8 mouse cellular contexts compared by ENCODE assay signal in genomic region chr9:78587218-78587883, GRCm38 (mm10). TPM values are rescaled to one million over a fixed set of nuclear protein-coding genes. Genes with fewer than 3 reads are reported as not detected.
A peak's percentile ranks its signal among the peaks of the same experiment; 100 is the strongest.
DNase-seq lines count a peak whose midpoint lies in the region; ATAC-seq and TF ChIP-seq lines count a peak whose summit lies in the region.

No protein-coding gene starts in this region.

- no peak for TF ChIP-seq EP300 in lung, postnatal 0 days (IDR thresholded peaks at IDR 0.05)

- peaks cover 0 to 7% of the 10 kb centered on the region in 2 experiments for H3K4me1 ChIP-seq in ES-E14 (ENCODE audit: control insufficient read depth in 2 of 2, insufficient read depth in 2 of 2, low read length in 2 of 2, poor library complexity in 1 of 2)
- H3K4me1 ChIP-seq in embryonic facial prominence, embryonic 14.5 days (ENCODE audit: control insufficient read depth, insufficient read depth, low read length): peaks cover 9% of the 10 kb centered on the region
- H3K4me1 ChIP-seq in intestine, embryonic 14.5 days (replicated peaks; ENCODE audit: control insufficient read depth, insufficient read depth, low read length): 0 out of 2 replicates have a peak, but pooled peaks cover 8% of the 10 kb centered on the region
- H3K4me1 ChIP-seq in lung, postnatal 0 days (ENCODE audit: insufficient read depth, low read depth, low read length): peaks cover 11% of the 10 kb centered on the region; the same call in 1 of the 2 replicates

- no peaks in the 10 kb centered on the region for H3K27me3 ChIP-seq in embryonic facial prominence, embryonic 14.5 days (replicated peaks; ENCODE audit: control insufficient read depth, insufficient read depth, low read length)
- H3K27me3 ChIP-seq in intestine, embryonic 14.5 days (replicated peaks; ENCODE audit: control insufficient read depth, insufficient read depth, low read length): no peaks in the 10 kb centered on the region
- no peaks in the 10 kb centered on the region for H3K27me3 ChIP-seq in lung, postnatal 0 days (replicated peaks; ENCODE audit: insufficient read depth, low read length)

- peak overlapping the region; percentile 92 for H3K9ac ChIP-seq in ES-E14 (ENCODE audit: insufficient read depth, low read depth, low read length, poor library complexity, severe bottlenecking)
- H3K9ac ChIP-seq in embryonic facial prominence, embryonic 14.5 days (ENCODE audit: low read depth, low read length): peak overlapping the region; percentile 72
- H3K9ac ChIP-seq in intestine, embryonic 14.5 days (ENCODE audit: low read length): peak overlapping the region; percentile 64
- H3K9ac ChIP-seq in lung, postnatal 0 days (replicated peaks; ENCODE audit: low read depth): peak overlapping the region; percentile 44

- H3K4me2 ChIP-seq in embryonic facial prominence, embryonic 14.5 days (ENCODE audit: low read depth, low read length): peak overlapping the region; percentile 68
- H3K4me2 ChIP-seq in intestine, embryonic 14.5 days (ENCODE audit: low read length): peak overlapping the region; percentile 63
- H3K4me2 ChIP-seq in lung, postnatal 0 days (replicated peaks; ENCODE audit: low read depth, low read length): peak overlapping the region; percentile 72

- peak overlapping the region; percentile 88 to 95 for H3K4me3 ChIP-seq in ES-E14 (ENCODE audit: insufficient read depth in 1 of 2, low read depth in 1 of 2, low read length in 2 of 2, poor library complexity in 1 of 2, severe bottlenecking in 1 of 2)
- H3K4me3 ChIP-seq in embryonic facial prominence, embryonic 14.5 days (ENCODE audit: low read depth, low read length): peak overlapping the region; percentile 65
- peak overlapping the region; percentile 78 for H3K4me3 ChIP-seq in intestine, embryonic 14.5 days (ENCODE audit: low read depth, low read length)
- peak overlapping the region; percentile 63 for H3K4me3 ChIP-seq in lung, postnatal 0 days (ENCODE audit: low read depth, low read length)

- 0 out of 2 replicates have a peak overlapping the region, but pooled peaks have one; percentile 3 for H3K27ac ChIP-seq in ES-E14 (ENCODE audit: insufficient read depth, low read depth, low read length, poor library complexity, severe bottlenecking)
- H3K27ac ChIP-seq in embryonic facial prominence, embryonic 14.5 days (replicated peaks; ENCODE audit: low read depth, low read length): peak overlapping the region; percentile 76
- H3K27ac ChIP-seq in intestine, embryonic 14.5 days (ENCODE audit: low read depth): peak overlapping the region; percentile 67
- H3K27ac ChIP-seq in lung, postnatal 0 days (ENCODE audit: low read length): peak overlapping the region; percentile 82

- TF ChIP-seq CTCF in lung, postnatal 0 days (IDR thresholded peaks at IDR 0.05): peak; percentile 15

- DNase-seq in heart, adult 8-10 months (ENCODE audit: low spot score): peak; percentile 24
- no peak for DNase-seq in heart, adult 11 months
- no peak for DNase-seq in ES-E14 (ENCODE audit: low read depth, low spot score)
- DNase-seq in embryonic facial prominence, embryonic 14.5 days (ENCODE audit: low spot score): peak; percentile 50
- no peak for DNase-seq in intestine, embryonic 14.5 days (ENCODE audit: low spot score)
- DNase-seq in lung, postnatal 0 days (ENCODE audit: low spot score): peak; percentile 77
- DNase-seq in skeletal muscle tissue, adult 2 months (ENCODE audit: low read depth, low spot score): peak; percentile 14

- WGBS in embryonic facial prominence, embryonic 14.5 days: 3% methylated on average over 25 of the region's 31 CpGs
- WGBS in intestine, embryonic 14.5 days: under 1% methylated on average over 31 of the region's 31 CpGs
- WGBS in lung, postnatal 0 days: 3% methylated on average over 29 of the region's 31 CpGs

- H3K9me3 ChIP-seq in ES-E14 (ENCODE audit: control insufficient read depth, insufficient read depth, low read depth, low read length): no peaks in the 10 kb centered on the region
- no peaks in the 10 kb centered on the region for H3K9me3 ChIP-seq in embryonic facial prominence, embryonic 14.5 days (ENCODE audit: control insufficient read depth, low read length)
- H3K9me3 ChIP-seq in intestine, embryonic 14.5 days (ENCODE audit: control insufficient read depth, low read length): no peaks in the 10 kb centered on the region
- no peaks in the 10 kb centered on the region for H3K9me3 ChIP-seq in lung, postnatal 0 days (ENCODE audit: low read length)

- no peaks in the 10 kb centered on the region for H3K36me3 ChIP-seq in ES-E14 (ENCODE audit: control insufficient read depth, insufficient read depth, low read length, poor library complexity, severe bottlenecking)
- H3K36me3 ChIP-seq in embryonic facial prominence, embryonic 14.5 days (ENCODE audit: control insufficient read depth, insufficient read depth, low read length): no peaks in the 10 kb centered on the region
- no peaks in the 10 kb centered on the region for H3K36me3 ChIP-seq in intestine, embryonic 14.5 days (ENCODE audit: control insufficient read depth, insufficient read depth, low read length)
- no peaks in the 10 kb centered on the region for H3K36me3 ChIP-seq in lung, postnatal 0 days (ENCODE audit: insufficient read depth, low read length)

- ATAC-seq in embryonic facial prominence, embryonic 14.5 days (ENCODE audit: low read depth): peak; percentile 12
- ATAC-seq in intestine, embryonic 14.5 days (replicated peaks; ENCODE audit: low FRiP score, low TSS enrichment, low read depth): peak; percentile 55; the same call in 1 of the 2 replicates
- peak; percentile 27 for ATAC-seq in lung, postnatal 0 days
- no peak for ATAC-seq in cerebellum, adult (ENCODE audit: insufficient number of reproducible peaks, low FRiP score, low TSS enrichment)

- in situ Hi-C loops in ES-E14 (cut with MboI; ENCODE audit: low sequenced_read_pairs in 2 of 2, unreplicated experiment in 2 of 2): no loop called here

TF ChIP-seq in ES-E14, 5 proteins besides CTCF, POLR2A, EP300 and RAD21:
- TF ChIP-seq CHD2 (IDR thresholded peaks at IDR 0.05; ENCODE audit: low read depth, low read length) (no peak), MAFK (IDR thresholded peaks at IDR 0.05; ENCODE audit: insufficient read depth, low read depth, low read length) (0 out of 2 replicates have a peak, but pooled peaks have one; percentile 1), ZC3H11A (IDR thresholded peaks at IDR 0.05; ENCODE audit: borderline replicate concordance, low read depth, low read length) (no peak), ZNF384 (IDR thresholded peaks at IDR 0.05; ENCODE audit: low read depth, low read length) (no peak)

RNA-seq across cellular contexts. Expression of gene Slc17a5, which starts 0.5 kb away (rescaled TPM):
- total RNA-seq in heart, adult 8-10 months (2022): 1 to 10 TPM; 4.5 to 7.4 (median 5.8) TPM
- 7.6 and 10.0 TPM in 2 replicates for total RNA-seq in ES-E14 (2012; rRNA removed)
- 13.1 and 15.4 TPM in 2 replicates for polyA plus RNA-seq in embryonic facial prominence, embryonic 14.5 days (2014; fragmentation: Nextera tagmentation; extraction: Ambion mirVana)
- 11.8 and 13.6 TPM in 2 replicates for polyA plus RNA-seq in intestine, embryonic 14.5 days (2014; fragmentation: Nextera tagmentation; extraction: Ambion mirVana)
- 19.9 TPM in 2 replicates for polyA plus RNA-seq in lung, postnatal 0 days (2015; fragmentation: Nextera tagmentation; extraction: Ambion mirVana)

RNA-seq across cellular contexts. Expression of gene Cd109, which starts 28.0 kb away (rescaled TPM):
- total RNA-seq in heart, adult 8-10 months (2022): 1 to 10 TPM in 1 of 4 experiments, under 1 TPM in 3; 0.50 to 1.2 (median 0.70) TPM
- total RNA-seq in ES-E14 (2012; rRNA removed): 6.4 and 7.3 TPM in 2 replicates
- polyA plus RNA-seq in embryonic facial prominence, embryonic 14.5 days (2014; fragmentation: Nextera tagmentation; extraction: Ambion mirVana): 18.6 and 20.3 TPM in 2 replicates
- 7.4 and 10.8 TPM in 2 replicates for polyA plus RNA-seq in intestine, embryonic 14.5 days (2014; fragmentation: Nextera tagmentation; extraction: Ambion mirVana)
- 2.7 TPM in 2 replicates for polyA plus RNA-seq in lung, postnatal 0 days (2015; fragmentation: Nextera tagmentation; extraction: Ambion mirVana)

Comparison
In these comparisons a context has a peak if more than half of its experiments do, and no peak if none do; other contexts are left out.
1. DNase-seq: peak in heart, adult 8-10 months (single experiment), embryonic facial prominence, embryonic 14.5 days (single experiment), lung, postnatal 0 days (single experiment) and skeletal muscle tissue, adult 2 months (single experiment); none in heart, adult 11 months (single experiment), ES-E14 (single experiment) and intestine, embryonic 14.5 days (single experiment).
2. H3K27ac ChIP-seq: peak in every context shown above with its lines; median percentile 82 in lung, postnatal 0 days; 76 in embryonic facial prominence, embryonic 14.5 days; 67 in intestine, embryonic 14.5 days; 3 in ES-E14.
3. Peak in every context shown above with its lines, with median percentiles within 50 percentile points of each other: H3K4me3 ChIP-seq, H3K9ac ChIP-seq and H3K4me2 ChIP-seq.